Mouse (Mus musculus) hindbrain, embryonic 11.5 days (tissue): ENCODE data around the gene Elmo2. TPM values are rescaled to one million over a fixed set of nuclear protein-coding genes. Genes with fewer than 3 reads are reported as not detected.

ENCODE experiments used
- ATAC-seq: fragments of 200-750 bp; cut with Nextera tagmentation; 2 replicates; pipeline ENCODE4 v1.8.0; 2017; ENCODE audit warnings: mild to moderate bottlenecking, moderate TSS enrichment, moderate library complexity; ENCODE audit not compliant: low FRiP score
- DNase-seq: peaks from one replicate; pipeline ENCODE4 v3.0.0-alpha.2; 2015; ENCODE audit warnings: low spot score
- H3K27ac ChIP-seq: fragments of 300-500 bp; sonication (generic); 2 replicates; pipeline ENCODE4 v1.5.1; 2014; ENCODE audit warnings: mild to moderate bottlenecking, low read depth, low read length
- H3K27me3 ChIP-seq: fragments of 300-500 bp; sonication (generic); 2 replicates; pipeline ENCODE4 v1.6.1; 2014; ENCODE audit warnings: mild to moderate bottlenecking, low read length, moderate library complexity, mixed read lengths; ENCODE audit not compliant: control insufficient read depth, insufficient read depth
- H3K36me3 ChIP-seq: fragments of 300-500 bp; sonication (generic); 2 replicates; pipeline ENCODE4 v1.6.1; 2014; ENCODE audit warnings: mild to moderate bottlenecking, low read length, moderate library complexity, mixed read lengths; ENCODE audit not compliant: control insufficient read depth, insufficient read depth
- H3K4me1 ChIP-seq: fragments of 300-500 bp; sonication (generic); replicated peaks from 2 replicates; pipeline ENCODE4 v1.6.1; 2014; ENCODE audit warnings: low read length, mixed read lengths; ENCODE audit not compliant: control insufficient read depth, insufficient read depth
- H3K4me2 ChIP-seq: fragments of 300-500 bp; sonication (generic); replicated peaks from 2 replicates; pipeline ENCODE4 v1.6.1; 2014; ENCODE audit warnings: mild to moderate bottlenecking, low read depth, low read length
- H3K4me3 ChIP-seq: fragments of 300-500 bp; sonication (generic); 2 replicates; pipeline ENCODE4 v1.5.1; 2014; ENCODE audit warnings: low read depth, low read length
- H3K9ac ChIP-seq: fragments of 300-500 bp; sonication (generic); 2 replicates; pipeline ENCODE4 v1.6.1; 2014; ENCODE audit warnings: low read depth, low read length
- H3K9me3 ChIP-seq: fragments of 300-500 bp; sonication (generic); 2 replicates; pipeline ENCODE4 v1.6.1; 2016; ENCODE audit warnings: low read length; ENCODE audit not compliant: control insufficient read depth
- WGBS: fragments of 180-500 bp; shearing (Covaris S2); extraction: QIAGEN DNeasy Blood & Tissue Kit; methylation state at CpG from one replicate; pipeline ENCODE4 v1.1.7; 2014; 5-methylcytosine and 5-hydroxymethylcytosine counted together
- polyA plus RNA-seq: library from polyadenylated mRNA; unstranded; fragments of >200 nt; fragmentation: Nextera tagmentation; extraction: Ambion mirVana; gene quantifications from 2 replicates; pipeline ENCODE4 v1.2.1, GENCODE M21; 2014

The Elmo2 gene
- polyA plus RNA-seq, 1 experiment from 2014 or later: 76.7 TPM

DNA sequence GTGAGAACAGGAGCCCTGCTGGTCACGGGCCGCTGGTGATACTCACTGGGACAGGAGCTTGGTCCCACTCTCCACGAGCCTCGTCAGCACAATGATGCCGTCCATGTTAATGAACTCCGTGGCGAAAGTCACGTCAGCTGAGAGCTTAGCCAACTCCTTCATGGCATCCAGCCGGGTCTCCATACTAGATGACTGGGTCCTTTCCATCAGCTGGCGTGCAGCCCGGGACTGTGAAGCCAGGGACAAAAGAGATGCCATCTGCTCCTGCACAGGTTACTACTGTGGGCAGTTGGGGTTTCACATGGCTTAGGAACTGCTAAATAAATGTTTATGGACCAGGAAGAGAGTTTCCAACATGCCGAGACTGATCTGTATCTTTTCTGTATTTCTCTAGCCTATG lies 14.7 kb downstream of the Elmo2 start:
- H3K27me3 ChIP-seq: no peaks in the 10 kb centered on the region

DNA sequence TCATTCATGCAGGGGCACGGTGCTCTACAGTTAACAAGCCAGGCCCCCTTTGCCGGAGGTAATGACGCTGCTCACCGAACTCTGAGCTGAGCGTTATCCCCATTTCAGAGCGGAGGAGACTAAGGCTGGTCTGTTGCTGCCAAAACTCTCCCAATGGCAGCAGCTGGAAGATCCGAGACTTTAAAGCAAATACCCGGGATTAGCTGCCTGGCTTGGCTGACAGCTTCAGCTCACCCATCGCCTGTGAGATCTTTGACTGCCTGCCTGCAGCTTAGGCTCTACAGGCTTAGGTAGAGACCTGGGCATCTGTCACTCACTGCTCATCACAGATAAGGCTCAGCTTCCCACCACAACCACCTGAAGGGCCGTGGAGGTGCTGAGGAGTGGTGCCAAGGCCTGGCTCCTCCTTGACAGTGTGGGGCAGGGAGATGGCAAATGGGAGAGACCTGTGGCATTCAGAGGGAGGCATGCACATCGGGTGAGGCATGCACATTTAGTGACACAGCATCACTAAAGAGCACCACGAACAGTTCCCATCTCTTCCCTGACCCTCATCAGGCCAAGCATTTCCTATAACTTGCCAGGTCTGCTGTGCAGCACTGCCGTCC lies 15.4 kb downstream of the Elmo2 start:
- no peak overlapping the region for H3K9ac ChIP-seq
- H3K27ac ChIP-seq: no peak overlapping the region

More for the DNA sequence above, 14.7 kb downstream of the Elmo2 start:
- ATAC-seq: no peak
- Histone ChIP-seq H3K4me1 (peaks cover 10% of the 10 kb centered on the region), H3K4me2 (no peak overlapping the region), H3K4me3 (no peak overlapping the region), H3K9ac (no peak overlapping the region), H3K36me3 (peaks cover 5% of the 10 kb centered on the region; the same call in 1 of the 2 replicates), H3K27ac (no peak overlapping the region), H3K9me3 (no peaks in the 10 kb centered on the region)
- WGBS: 80% methylated on average over 12 of the region's 12 CpGs
- no peak for DNase-seq

GRCm38 (mm10) chr2:165307801-165308200 lies 18.5 kb downstream of the Elmo2 start:
- DNase-seq (no peak), ATAC-seq (no peak)
- no peak overlapping the region for H3K9ac ChIP-seq
- no peaks in the 10 kb centered on the region for H3K9me3 ChIP-seq
- no peak overlapping the region for H3K27ac ChIP-seq
- H3K4me2 ChIP-seq: no peak overlapping the region
- H3K27me3 ChIP-seq: no peaks in the 10 kb centered on the region
- H3K4me3 ChIP-seq: no peak overlapping the region
- WGBS: 86% methylated on average over 6 of the region's 6 CpGs
- peaks cover 9% of the 10 kb centered on the region; the same call in 1 of the 2 replicates for H3K36me3 ChIP-seq
- H3K4me1 ChIP-seq: no peaks in the 10 kb centered on the region; the same call in 1 of the 2 replicates

More for the DNA sequence above, 15.4 kb downstream of the Elmo2 start:
- Histone ChIP-seq H3K4me3 (no peak overlapping the region), H3K27me3 (no peaks in the 10 kb centered on the region), H3K36me3 (peaks cover 5% of the 10 kb centered on the region; the same call in 1 of the 2 replicates), H3K4me2 (no peak overlapping the region), H3K4me1 (peaks cover 4% of the 10 kb centered on the region; the same call in 1 of the 2 replicates), H3K9me3 (no peaks in the 10 kb centered on the region)
- WGBS: 58% methylated on average over 13 of the region's 13 CpGs
- DNase-seq (no peak), ATAC-seq (no peak)

DNA sequence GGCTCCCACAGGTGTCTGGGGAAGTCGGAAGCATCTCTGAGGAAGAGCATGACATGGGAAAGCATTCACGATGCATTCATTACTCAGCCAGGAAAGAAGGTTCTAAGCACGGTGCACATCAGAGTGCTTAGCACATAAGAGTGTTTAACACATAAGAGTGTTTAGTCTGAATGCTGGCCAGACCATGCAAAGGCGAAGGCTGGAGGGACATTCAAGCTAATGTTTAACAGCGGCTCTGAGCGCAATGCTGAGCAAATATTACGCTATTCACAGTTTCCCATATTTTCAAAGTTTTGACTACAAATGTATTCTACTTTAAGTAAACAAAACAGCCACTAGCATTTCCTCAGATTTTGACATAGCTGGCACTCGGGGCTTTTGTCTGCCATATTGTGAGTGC lies 20.8 kb downstream of the Elmo2 start:
- ATAC-seq: no peak
- 91% methylated on average over 8 of the region's 8 CpGs for WGBS
- Histone ChIP-seq H3K9me3 (no peaks in the 10 kb centered on the region), H3K9ac (no peak overlapping the region), H3K4me2 (no peak overlapping the region), H3K4me1 (no peaks in the 10 kb centered on the region; the same call in 1 of the 2 replicates), H3K27ac (no peak overlapping the region), H3K36me3 (peaks cover 6% of the 10 kb centered on the region; the same call in 1 of the 2 replicates), H3K27me3 (no peaks in the 10 kb centered on the region), H3K4me3 (no peak overlapping the region)
- DNase-seq: no peak

- Histone ChIP-seq H3K27me3 (no peaks in the 10 kb centered on the region), H3K9ac (no peak overlapping the region), H3K9me3 (no peaks in the 10 kb centered on the region), H3K4me1 (no peaks in the 10 kb centered on the region), H3K4me2 (no peak overlapping the region), H3K4me3 (no peak overlapping the region), H3K27ac (no peak overlapping the region), H3K36me3 (peaks cover 6% of the 10 kb centered on the region; the same call in 1 of the 2 replicates)
- 84% methylated on average over 19 of the region's 19 CpGs for WGBS
- no peak for DNase-seq
- no peak for ATAC-seq
Measured at GRCm38 (mm10) chr2:165304819-165305218, 21.5 kb downstream of the Elmo2 start.

DNA sequence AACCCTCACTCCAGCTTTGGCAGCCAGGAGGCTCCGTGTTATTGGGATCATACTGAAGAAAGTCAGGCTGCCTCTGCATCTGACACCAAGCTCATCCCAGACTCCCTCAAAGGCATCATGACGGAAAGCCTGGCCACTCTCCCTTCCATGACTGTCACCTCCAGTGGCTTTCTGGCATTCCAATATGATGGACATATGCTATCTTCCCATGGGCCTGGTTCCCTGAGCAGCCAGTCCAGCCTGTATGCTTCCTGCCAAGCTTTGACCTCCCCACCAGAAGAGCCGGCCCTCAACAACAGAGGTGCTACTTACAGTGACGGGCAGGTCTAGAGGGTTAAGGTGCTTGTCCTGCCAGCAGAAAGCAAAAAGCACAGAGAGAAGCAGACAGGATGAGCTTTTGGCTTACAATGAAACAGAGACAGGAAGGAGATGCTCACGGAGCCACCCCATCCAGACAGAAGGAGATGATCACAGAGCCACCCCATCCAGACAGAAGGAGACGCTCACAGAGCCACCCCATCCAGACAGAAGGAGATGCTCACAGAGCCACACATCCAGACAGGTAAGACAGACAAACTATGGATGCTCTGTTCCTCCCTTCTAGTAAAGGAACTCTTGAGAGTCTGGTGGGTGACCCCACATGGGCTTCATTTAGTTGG lies 22.8 kb downstream of the Elmo2 start:
- no peak overlapping the region for H3K4me2 ChIP-seq
- no peak for ATAC-seq
- 90% methylated on average over 6 of the region's 6 CpGs for WGBS
- H3K4me3 ChIP-seq: no peak overlapping the region
- no peak overlapping the region for H3K9ac ChIP-seq
- H3K36me3 ChIP-seq: peaks cover 6% of the 10 kb centered on the region; the same call in 1 of the 2 replicates
- no peak for DNase-seq
- no peaks in the 10 kb centered on the region for H3K4me1 ChIP-seq
- H3K9me3 ChIP-seq: no peaks in the 10 kb centered on the region
- H3K27ac ChIP-seq: no peak overlapping the region
- H3K27me3 ChIP-seq: no peaks in the 10 kb centered on the region

DNA sequence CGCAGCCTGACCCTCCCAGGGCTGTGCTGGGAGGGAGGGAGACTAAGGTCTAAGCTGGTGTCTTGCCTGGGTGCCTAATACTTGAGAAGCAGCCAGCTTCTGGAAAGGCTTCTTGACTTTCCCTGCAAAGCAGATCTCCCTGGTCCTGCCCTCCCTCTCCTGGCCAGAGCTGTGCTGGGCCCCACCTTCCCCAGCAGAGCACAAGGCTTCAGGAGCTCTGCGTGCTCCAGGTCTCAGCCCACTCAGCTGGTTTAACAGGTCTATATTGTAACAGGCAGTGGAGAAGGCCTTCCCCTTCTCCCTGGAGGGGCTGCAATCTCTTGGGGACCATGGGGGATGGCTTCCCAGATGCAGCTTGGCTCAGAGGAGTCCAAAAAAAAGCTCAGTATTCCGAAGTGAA lies 24.9 kb downstream of the Elmo2 start:
- 78% methylated on average over 3 of the region's 3 CpGs for WGBS
- ATAC-seq: no peak
- no peak overlapping the region for H3K9ac ChIP-seq

GRCm38 (mm10) chr2:165300885-165301284 lies 25.4 kb downstream of the Elmo2 start:
- H3K9ac ChIP-seq: no peak overlapping the region
- no peaks in the 10 kb centered on the region for H3K9me3 ChIP-seq
- H3K4me1 ChIP-seq: no peaks in the 10 kb centered on the region
- no peaks in the 10 kb centered on the region for H3K27me3 ChIP-seq
- no peak overlapping the region for H3K4me3 ChIP-seq
- DNase-seq (no peak), ATAC-seq (no peak)
- WGBS: 84% methylated on average over 6 of the region's 6 CpGs
- H3K36me3 ChIP-seq: peaks cover 14% of the 10 kb centered on the region; the same call in 1 of the 2 replicates
- no peak overlapping the region for H3K4me2 ChIP-seq
- H3K27ac ChIP-seq: no peak overlapping the region

More for the DNA sequence above, 24.9 kb downstream of the Elmo2 start:
- Histone ChIP-seq H3K4me3 (no peak overlapping the region), H3K27me3 (no peaks in the 10 kb centered on the region), H3K9me3 (no peaks in the 10 kb centered on the region), H3K27ac (no peak overlapping the region), H3K36me3 (peaks cover 11% of the 10 kb centered on the region; the same call in 1 of the 2 replicates), H3K4me1 (no peaks in the 10 kb centered on the region), H3K4me2 (no peak overlapping the region)
- DNase-seq: no peak

DNA sequence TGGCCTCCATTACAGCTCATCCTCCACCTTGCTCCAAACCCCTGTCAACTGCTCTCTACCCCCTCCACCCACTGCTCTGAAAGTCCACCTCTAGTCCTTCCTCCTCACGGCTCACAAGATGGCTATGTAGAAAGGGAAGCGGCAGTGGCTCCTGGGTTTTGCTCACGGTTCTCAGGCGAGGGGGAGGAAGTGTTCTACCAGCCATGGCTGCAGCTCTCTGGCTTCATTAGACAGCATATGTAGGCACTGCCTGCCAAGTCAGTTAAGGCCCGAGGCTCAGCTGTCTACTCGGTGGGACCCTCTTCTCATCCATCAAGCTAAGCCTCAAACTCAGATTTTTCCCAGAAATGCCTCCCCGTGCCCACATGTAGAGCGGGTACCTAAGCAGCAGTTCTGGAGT lies 25.9 kb downstream of the Elmo2 start:
- ATAC-seq (no peak), DNase-seq (no peak)
- no peaks in the 10 kb centered on the region for H3K4me1 ChIP-seq
- H3K9ac ChIP-seq: no peak overlapping the region
- 82% methylated on average over 8 of the region's 8 CpGs for whole genome bisulfite sequencing
- H3K4me2 ChIP-seq: no peak overlapping the region
- H3K9me3 ChIP-seq: no peaks in the 10 kb centered on the region
- no peaks in the 10 kb centered on the region for H3K27me3 ChIP-seq
- peaks cover 14% of the 10 kb centered on the region; the same call in 1 of the 2 replicates for H3K36me3 ChIP-seq
- no peak overlapping the region for H3K4me3 ChIP-seq
- H3K27ac ChIP-seq: no peak overlapping the region
